Mouse (Mus musculus) bone marrow, adult 2 months (tissue): ENCODE results near the gene Gm45062.

Source experiments
- CTCF ChIP-seq: fragments of 200-500 bp; IDR thresholded peaks from 2 replicates; pipeline ENCODE4 v1.5.1; 2011; ENCODE audit warnings: low read length, control low read depth; ENCODE audit not compliant: control insufficient read depth, insufficient read depth
- POLR2A ChIP-seq: fragments of 200-500 bp; IDR thresholded peaks from 2 replicates; pipeline ENCODE4 v1.6.1; 2011; ENCODE audit warnings: low read depth, mild to moderate bottlenecking, control low read depth, low read length, borderline replicate concordance; ENCODE audit not compliant: control insufficient read depth

DNA sequence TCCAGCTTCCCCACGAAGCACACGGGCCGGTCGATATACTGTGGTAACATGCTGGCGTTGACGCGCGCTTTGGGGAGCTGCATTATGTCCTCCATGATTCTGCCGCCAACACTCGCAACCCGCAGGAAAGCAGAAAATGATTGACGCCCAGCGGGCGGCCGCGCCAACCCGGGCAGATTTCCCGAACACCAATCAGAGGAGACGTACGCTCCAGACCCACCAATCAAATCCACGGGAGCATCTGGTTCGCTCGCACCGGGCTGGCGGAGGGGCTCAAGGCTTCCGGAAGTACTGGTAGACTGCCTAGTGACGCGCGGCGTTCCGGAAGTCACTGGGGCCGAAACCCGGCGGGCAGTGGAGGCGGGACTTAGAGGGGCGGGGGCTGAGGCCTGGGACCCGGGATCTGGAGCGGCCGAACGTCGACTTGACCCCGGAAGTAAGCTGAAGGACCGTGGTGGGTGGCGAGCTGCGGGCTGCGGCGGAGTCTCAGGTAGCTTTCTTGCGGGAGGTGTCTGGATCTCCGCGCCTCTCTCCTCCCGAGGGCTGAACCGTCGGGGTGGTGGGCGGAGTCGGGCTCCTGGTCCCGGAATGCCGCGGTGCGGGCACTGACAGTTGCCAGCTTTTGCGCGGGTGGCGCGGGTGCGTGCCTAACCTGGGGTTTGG lies at the start of gene Gm45062, which contains the start of the genes Rpa3 and Umad1:
- TF ChIP-seq POLR2A (peak; percentile 67), CTCF (no peak; the same call in 1 of the 2 replicates)
